Mouse (Mus musculus): ENCODE measurements at regions not wholly inside any gene's neighbourhood (a gene's known extent, or its start where the extent isn't known, plus 50 kb on each side); places are given as distances from the start of the nearest gene placed in this dataset.

DNA sequence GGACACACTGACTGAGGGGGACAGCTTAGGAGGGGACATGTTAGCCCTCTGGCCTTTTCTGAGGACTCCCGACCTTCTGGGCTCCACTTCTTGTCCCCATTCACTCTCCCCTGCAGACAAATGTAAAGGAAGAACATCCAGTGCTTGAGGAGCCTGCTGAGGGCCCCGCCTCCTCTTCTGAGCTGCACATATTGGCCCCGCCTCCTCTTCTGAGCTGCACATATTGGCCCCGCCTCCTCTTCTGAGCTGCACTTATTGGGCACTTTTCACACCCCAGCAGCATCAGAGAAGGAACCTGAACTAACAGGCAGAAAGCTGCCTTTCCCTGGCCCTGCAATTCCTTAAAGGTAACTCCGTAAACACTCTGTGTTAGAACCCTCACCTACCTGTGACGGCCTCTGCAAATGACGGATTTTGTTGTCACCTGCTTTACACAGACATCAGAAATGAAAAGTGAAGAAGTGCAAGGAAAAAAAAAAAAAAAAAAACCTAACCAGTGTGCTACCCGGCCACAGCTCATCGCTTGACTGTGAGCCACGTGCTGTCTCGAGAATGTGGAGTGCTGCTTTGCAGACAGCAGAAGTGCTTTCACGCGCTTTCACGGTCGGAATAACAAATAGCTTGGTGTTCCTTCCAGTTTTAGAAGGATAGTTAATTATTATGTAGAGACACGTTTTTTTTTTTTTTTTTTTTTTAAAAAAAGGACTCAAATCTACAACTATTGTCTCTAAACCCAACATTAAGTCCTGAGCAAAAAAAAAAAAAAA, 96.5 kb downstream of the Ddx11 start:
- TF ChIP-seq CTCF (IDR thresholded peaks at IDR 0.05; ENCODE audit: low read depth) (no peak), EP300 (optimal IDR thresholded peaks at IDR 0.05) (no peak)
